Mouse (Mus musculus) forebrain, embryonic 14.5 days (tissue): ENCODE measurements around the gene Colgalt2. TPM values are rescaled to one million over a fixed set of nuclear protein-coding genes. Genes with fewer than 3 reads are reported as not detected.
A peak's percentile ranks its signal among the peaks of the same experiment; 100 is the strongest.

Experiments
- ATAC-seq: fragments of 200-750 bp; cut with Nextera tagmentation; 2 replicates; pipeline ENCODE4 v1.8.0; 2017; ENCODE audit warnings: mild to moderate bottlenecking, moderate library complexity
- DNase-seq: peaks from one replicate; pipeline ENCODE4 v3.0.0-alpha.2; 2015; ENCODE audit warnings: low spot score
- H3K27ac ChIP-seq: fragments of 300-500 bp; sonication (generic); 2 replicates; pipeline ENCODE4 v1.5.1; 2014; ENCODE audit warnings: low read depth, mild to moderate bottlenecking, control low read depth, low read length, moderate library complexity
- H3K27me3 ChIP-seq: fragments of 300-500 bp; sonication (generic); replicated peaks from 2 replicates; pipeline ENCODE4 v1.6.1; 2014; ENCODE audit warnings: low read length, control low read depth, mixed read lengths; ENCODE audit not compliant: control insufficient read depth, insufficient read depth
- H3K36me3 ChIP-seq: fragments of 300-500 bp; sonication (generic); 2 replicates; pipeline ENCODE4 v1.6.1; 2014; ENCODE audit warnings: low read length, control low read depth; ENCODE audit not compliant: control insufficient read depth, insufficient read depth
- H3K4me1 ChIP-seq: fragments of 300-500 bp; sonication (generic); 2 replicates; pipeline ENCODE4 v1.6.1; 2014; ENCODE audit warnings: antibody characterized with exemption, low read length, control low read depth; ENCODE audit not compliant: control insufficient read depth, insufficient read depth
- H3K4me2 ChIP-seq: fragments of 300-500 bp; sonication (generic); 2 replicates; pipeline ENCODE4 v1.6.1; 2014; ENCODE audit warnings: mild to moderate bottlenecking, control low read depth, low read length
- H3K4me3 ChIP-seq: fragments of 300-500 bp; sonication (generic); 2 replicates; pipeline ENCODE4 v1.5.1; 2014; ENCODE audit warnings: low read depth, low read length, control low read depth
- H3K9ac ChIP-seq: fragments of 300-500 bp; sonication (generic); 2 replicates; pipeline ENCODE4 v1.6.1; 2014; ENCODE audit warnings: mild to moderate bottlenecking, low read length, control low read depth, moderate library complexity
- H3K9me3 ChIP-seq: fragments of 300-500 bp; sonication (generic); replicated peaks from 2 replicates; pipeline ENCODE4 v1.6.1; 2016; ENCODE audit warnings: low read length, control low read depth, mixed read lengths; ENCODE audit not compliant: control insufficient read depth
- WGBS: fragments of 180-500 bp; shearing (Covaris S2); extraction: QIAGEN DNeasy Blood & Tissue Kit; methylation state at CpG from one replicate; pipeline ENCODE4 v1.1.7; 2014; 5-methylcytosine and 5-hydroxymethylcytosine counted together
- polyA plus RNA-seq: library from polyadenylated mRNA; unstranded; fragments of >200 nt; fragmentation: Nextera tagmentation; extraction: Ambion mirVana; gene quantifications from 2 replicates; pipeline ENCODE4 v1.2.1, GENCODE M21; 2014

Colgalt2 gene
- polyA plus RNA-seq, 1 experiment from 2014 or later: 2.6 TPM

DNA sequence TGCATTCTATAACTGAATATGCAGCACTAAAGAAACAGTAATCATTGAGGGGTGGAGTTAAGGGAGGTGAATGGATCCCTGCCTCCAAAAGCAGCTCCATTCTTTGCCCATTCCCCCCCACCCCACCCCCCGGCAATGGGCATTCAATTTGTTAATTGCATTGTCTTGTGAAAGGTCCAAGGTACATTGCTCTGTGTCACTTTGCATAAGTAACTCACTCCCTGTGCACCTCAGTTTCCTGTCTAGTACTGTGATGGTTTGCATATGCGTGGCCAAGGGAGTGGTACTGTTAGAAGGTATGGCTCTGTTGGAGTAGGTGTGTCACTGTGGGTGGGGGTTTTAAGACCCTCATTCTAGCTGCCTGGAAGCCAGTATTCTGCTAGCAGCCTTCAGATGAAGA, 13.5 kb downstream of the Colgalt2 start:
- 87% methylated on average over 2 of the region's 2 CpGs for WGBS
- no peak for ATAC-seq

GRCm38 (mm10) chr1:152413961-152414360, 14.3 kb downstream of the Colgalt2 start:
- H3K9ac ChIP-seq: no peak overlapping the region
- no peak overlapping the region for H3K27ac ChIP-seq
- no peaks in the 10 kb centered on the region for H3K9me3 ChIP-seq
- H3K4me3 ChIP-seq: no peak overlapping the region
- WGBS: 81% methylated on average over 1 of the region's 1 CpGs
- no peak overlapping the region for H3K4me2 ChIP-seq
- ATAC-seq: no peak
- no peaks in the 10 kb centered on the region for H3K36me3 ChIP-seq
- DNase-seq: no peak
- no peaks in the 10 kb centered on the region for H3K27me3 ChIP-seq
- H3K4me1 ChIP-seq: no peaks in the 10 kb centered on the region; the same call in 1 of the 2 replicates

More for the DNA sequence above, 13.5 kb downstream of the Colgalt2 start:
- H3K36me3 ChIP-seq: no peaks in the 10 kb centered on the region
- no peak overlapping the region for H3K4me3 ChIP-seq
- H3K27me3 ChIP-seq: no peaks in the 10 kb centered on the region
- H3K9ac ChIP-seq: no peak overlapping the region
- no peak overlapping the region for H3K4me2 ChIP-seq
- no peaks in the 10 kb centered on the region; the same call in 1 of the 2 replicates for H3K4me1 ChIP-seq
- H3K27ac ChIP-seq: no peak overlapping the region
- DNase-seq: no peak
- H3K9me3 ChIP-seq: no peaks in the 10 kb centered on the region

- ATAC-seq (no peak; the same call in 1 of the 2 replicates), DNase-seq (peak; percentile 43)
- H3K4me2 ChIP-seq: no peak overlapping the region
- H3K4me1 ChIP-seq: no peaks in the 10 kb centered on the region; the same call in 1 of the 2 replicates
- H3K4me3 ChIP-seq: no peak overlapping the region
- no peak overlapping the region for H3K9ac ChIP-seq
- H3K27ac ChIP-seq: no peak overlapping the region
- no peaks in the 10 kb centered on the region for H3K27me3 ChIP-seq
- no peaks in the 10 kb centered on the region for H3K36me3 ChIP-seq
- H3K9me3 ChIP-seq: no peaks in the 10 kb centered on the region
- 69% methylated on average over 10 of the region's 10 CpGs for WGBS
These were observed 14.8 kb downstream of the Colgalt2 start for GRCm38 (mm10) chr1:152414451-152414850.

GRCm38 (mm10) chr1:152416306-152416904, 16.8 kb downstream of the Colgalt2 start:
- ATAC-seq: no peak
- no peak for DNase-seq
- Histone ChIP-seq H3K27me3 (no peaks in the 10 kb centered on the region), H3K9ac (no peak overlapping the region), H3K4me1 (no peaks in the 10 kb centered on the region; the same call in 1 of the 2 replicates), H3K4me2 (no peak overlapping the region), H3K36me3 (no peaks in the 10 kb centered on the region), H3K4me3 (no peak overlapping the region), H3K27ac (no peak overlapping the region), H3K9me3 (no peaks in the 10 kb centered on the region)
- WGBS: 90% methylated on average over 13 of the region's 13 CpGs

- Histone ChIP-seq H3K4me2 (no peak overlapping the region), H3K27me3 (no peaks in the 10 kb centered on the region), H3K36me3 (no peaks in the 10 kb centered on the region), H3K9me3 (no peaks in the 10 kb centered on the region), H3K9ac (no peak overlapping the region), H3K4me3 (no peak overlapping the region), H3K4me1 (no peaks in the 10 kb centered on the region; the same call in 1 of the 2 replicates), H3K27ac (no peak overlapping the region)
- 51% methylated on average over 5 of the region's 5 CpGs for WGBS
- no peak for DNase-seq
- no peak for ATAC-seq
These were observed 18.0 kb downstream of the Colgalt2 start for GRCm38 (mm10) chr1:152417602-152418001.

DNA sequence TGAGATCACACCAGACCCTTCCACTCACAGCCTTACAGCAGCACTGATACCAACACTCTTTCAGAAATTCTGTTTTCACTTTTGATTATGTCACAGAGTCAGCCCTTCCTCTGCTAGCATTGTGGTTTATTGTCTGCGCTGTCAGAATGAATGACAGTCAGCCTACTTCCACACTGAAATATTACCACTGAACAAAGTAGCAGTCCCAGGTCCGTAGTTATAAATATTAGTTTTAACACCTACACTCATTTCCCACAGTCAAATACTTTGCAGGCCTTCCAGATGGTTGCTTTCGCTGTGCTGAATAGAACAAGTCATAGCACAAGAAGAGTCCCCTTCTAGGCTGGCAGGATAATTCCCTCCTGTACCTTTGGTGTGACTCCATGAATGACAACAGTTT, 22.7 kb downstream of the Colgalt2 start:
- H3K27me3 ChIP-seq: no peaks in the 10 kb centered on the region
- no peak overlapping the region for H3K4me2 ChIP-seq
- H3K36me3 ChIP-seq: no peaks in the 10 kb centered on the region
- ATAC-seq: no peak
- no peak for DNase-seq
- no peak overlapping the region for H3K9ac ChIP-seq
- H3K4me3 ChIP-seq: no peak overlapping the region
- H3K9me3 ChIP-seq: no peaks in the 10 kb centered on the region
- H3K27ac ChIP-seq: no peak overlapping the region
- 89% methylated on average over 3 of the region's 3 CpGs for WGBS
- H3K4me1 ChIP-seq: no peaks in the 10 kb centered on the region

- H3K9me3 ChIP-seq: no peaks in the 10 kb centered on the region
- H3K4me1 ChIP-seq: no peaks in the 10 kb centered on the region
- H3K4me3 ChIP-seq: no peak overlapping the region
- H3K4me2 ChIP-seq: no peak overlapping the region
- H3K27me3 ChIP-seq: no peaks in the 10 kb centered on the region
- 93% methylated on average over 3 of the region's 3 CpGs for WGBS
- no peak overlapping the region for H3K9ac ChIP-seq
- DNase-seq (no peak), ATAC-seq (no peak)
- H3K36me3 ChIP-seq: no peaks in the 10 kb centered on the region
- no peak overlapping the region for H3K27ac ChIP-seq
These were observed 23.4 kb downstream of the Colgalt2 start for GRCm38 (mm10) chr1:152423052-152423451.

GRCm38 (mm10) chr1:152427912-152428581, 28.4 kb downstream of the Colgalt2 start:
- Histone ChIP-seq H3K9me3 (no peaks in the 10 kb centered on the region), H3K27ac (no peak overlapping the region), H3K27me3 (no peaks in the 10 kb centered on the region), H3K9ac (0 out of 2 replicates have a peak overlapping the region, but pooled peaks have one; percentile 1), H3K4me2 (peak overlapping the region; percentile 21), H3K4me3 (no peak overlapping the region), H3K36me3 (no peaks in the 10 kb centered on the region), H3K4me1 (no peaks in the 10 kb centered on the region)
- ATAC-seq (peak; percentile 71), DNase-seq (peak; percentile 56)
- WGBS: 22% methylated on average over 12 of the region's 12 CpGs

- no peaks in the 10 kb centered on the region for H3K36me3 ChIP-seq
- no peak overlapping the region for H3K27ac ChIP-seq
- no peaks in the 10 kb centered on the region for H3K27me3 ChIP-seq
- no peaks in the 10 kb centered on the region for H3K9me3 ChIP-seq
- no peak overlapping the region for H3K9ac ChIP-seq
- no peak overlapping the region for H3K4me2 ChIP-seq
- DNase-seq: no peak
- no peak for ATAC-seq
- 89% methylated on average over 7 of the region's 7 CpGs for WGBS
- no peaks in the 10 kb centered on the region for H3K4me1 ChIP-seq
- no peak overlapping the region for H3K4me3 ChIP-seq
These were observed 30.2 kb downstream of the Colgalt2 start for GRCm38 (mm10) chr1:152429805-152430204.
